Mouse (Mus musculus): ENCODE measurements at regions not wholly inside any gene's neighbourhood (a gene's known extent, or its start where the extent isn't known, plus 50 kb on each side); places are given as distances from the start of the nearest gene placed in this dataset.
"Not testable (repeated sequence)": the region's sequence is repeated elsewhere in the genome, so short reads cannot be mapped to it uniquely, and the experiment has no call there.

GRCm38 (mm10) chr2:63706643-63707042 is 391.2 kb downstream of the Fign start:
- Histone ChIP-seq H3K4me1 (replicated peaks) (peaks cover 14% of the 10 kb centered on the region), H3K4me2 (no peak overlapping the region), H3K36me3 (no peaks in the 10 kb centered on the region), H3K9me3 (no peaks in the 10 kb centered on the region), H3K9ac (no peak overlapping the region), H3K27ac (replicated peaks) (no peak overlapping the region), H3K4me3 (no peak overlapping the region), H3K27me3 (no peaks in the 10 kb centered on the region)
- no peak for ATAC-seq (ENCODE audit: low FRiP score, low read depth)

- no peak for ATAC-seq (ENCODE audit: low FRiP score, low read depth)
- Histone ChIP-seq H3K4me1 (replicated peaks) (peaks cover 15% of the 10 kb centered on the region), H3K36me3 (no peaks in the 10 kb centered on the region), H3K4me3 (no peak overlapping the region), H3K27ac (replicated peaks) (no peak overlapping the region), H3K4me2 (no peak overlapping the region), H3K27me3 (no peaks in the 10 kb centered on the region), H3K9me3 (no peaks in the 10 kb centered on the region), H3K9ac (no peak overlapping the region)
- WGBS: 46% methylated on average over 3 of the region's 3 CpGs
Observed at GRCm38 (mm10) chr2:63706183-63706582, 391.7 kb downstream of the Fign start.

GRCm38 (mm10) chr2:63702333-63703096 is 395.3 kb downstream of the Fign start:
- Histone ChIP-seq H3K4me3 (peak overlapping the region; percentile 45), H3K36me3 (no peaks in the 10 kb centered on the region), H3K27ac (replicated peaks) (peak overlapping the region; percentile 68), H3K9me3 (no peaks in the 10 kb centered on the region), H3K4me1 (replicated peaks) (peaks cover 15% of the 10 kb centered on the region), H3K4me2 (peak overlapping the region; percentile 89), H3K9ac (peak overlapping the region; percentile 57), H3K27me3 (no peaks in the 10 kb centered on the region)
- peak; percentile 91 for ATAC-seq (ENCODE audit: low FRiP score, low read depth)
- WGBS: under 1% methylated on average over 22 of the region's 22 CpGs

- no peak overlapping the region; the same call in 1 of the 2 replicates for H3K9ac ChIP-seq
- peak overlapping the region; percentile 45 for H3K4me3 ChIP-seq
- no peaks in the 10 kb centered on the region for H3K36me3 ChIP-seq
- no peaks in the 10 kb centered on the region for H3K27me3 ChIP-seq
- H3K4me2 ChIP-seq: peak overlapping the region; percentile 89
- WGBS: 15% methylated on average over 13 of the region's 13 CpGs
- peaks cover 15% of the 10 kb centered on the region for H3K4me1 ChIP-seq (replicated peaks)
- H3K9me3 ChIP-seq: no peaks in the 10 kb centered on the region
- ATAC-seq (ENCODE audit: low FRiP score, low read depth): no peak; the same call in 1 of the 2 replicates
- peak overlapping the region; percentile 68; the same call in 1 of the 2 replicates for H3K27ac ChIP-seq (replicated peaks)
Observed at GRCm38 (mm10) chr2:63701861-63702260, 396.0 kb downstream of the Fign start.

- no peaks in the 10 kb centered on the region for H3K36me3 ChIP-seq
- peaks cover 15% of the 10 kb centered on the region for H3K4me1 ChIP-seq (replicated peaks)
- no peak overlapping the region for H3K4me2 ChIP-seq
- no peak overlapping the region for H3K27ac ChIP-seq (replicated peaks)
- WGBS: 13% methylated on average over 3 of the region's 3 CpGs
- no peaks in the 10 kb centered on the region for H3K9me3 ChIP-seq
- peak; percentile 70; the same call in 1 of the 2 replicates for ATAC-seq (ENCODE audit: low FRiP score, low read depth)
- no peak overlapping the region for H3K4me3 ChIP-seq
- no peaks in the 10 kb centered on the region for H3K27me3 ChIP-seq
- H3K9ac ChIP-seq: no peak overlapping the region
Observed at GRCm38 (mm10) chr2:63700255-63700654, 397.6 kb downstream of the Fign start.

- Histone ChIP-seq H3K27me3 (no peaks in the 10 kb centered on the region), H3K9ac (no peak overlapping the region), H3K4me1 (replicated peaks) (peaks cover 4% of the 10 kb centered on the region; the same call in 1 of the 2 replicates), H3K27ac (replicated peaks) (no peak overlapping the region), H3K4me3 (no peak overlapping the region), H3K4me2 (no peak overlapping the region), H3K9me3 (no peaks in the 10 kb centered on the region), H3K36me3 (no peaks in the 10 kb centered on the region)
- ATAC-seq (ENCODE audit: low FRiP score, low read depth): peak; percentile 56; the same call in 1 of the 2 replicates
- WGBS: 16% methylated on average over 3 of the region's 3 CpGs
Observed at GRCm38 (mm10) chr2:63669700-63670099, 428.1 kb downstream of the Fign start.

GRCm38 (mm10) chr2:63668784-63669183 is 429.1 kb downstream of the Fign start:
- 72% methylated on average over 7 of the region's 7 CpGs for WGBS
- H3K9me3 ChIP-seq: no peaks in the 10 kb centered on the region
- H3K27me3 ChIP-seq: no peaks in the 10 kb centered on the region
- H3K4me2 ChIP-seq: no peak overlapping the region
- 0 out of 2 replicates have a peak, but pooled peaks have one; percentile 15 for ATAC-seq (ENCODE audit: low FRiP score, low read depth)
- peaks cover 4% of the 10 kb centered on the region; the same call in 1 of the 2 replicates for H3K4me1 ChIP-seq (replicated peaks)
- H3K9ac ChIP-seq: no peak overlapping the region
- H3K36me3 ChIP-seq: no peaks in the 10 kb centered on the region
- no peak overlapping the region for H3K27ac ChIP-seq (replicated peaks)
- H3K4me3 ChIP-seq: no peak overlapping the region

- not testable (repeated sequence) for H3K9ac ChIP-seq; H3K4me3 ChIP-seq; H3K27me3 ChIP-seq; H3K36me3 ChIP-seq; H3K9me3 ChIP-seq; H3K4me1 ChIP-seq (replicated peaks); H3K4me2 ChIP-seq; ATAC-seq (ENCODE audit: low FRiP score, low read depth); H3K27ac ChIP-seq (replicated peaks)
- WGBS: 91% methylated on average over 2 of the region's 2 CpGs
Observed at GRCm38 (mm10) chr2:63659947-63660346, 437.9 kb downstream of the Fign start.

All from hindbrain, embryonic 15.5 days (tissue).